Mouse (Mus musculus) ovary, adult 18-20 months (tissue): ENCODE results near the gene Hs2st1.

Source experiments
- DNase-seq: peaks from one replicate; pipeline ENCODE4 v3.0.0; 2022; ENCODE audit warnings: low spot score, mixed read lengths

Gene Hs2st1

GRCm38 (mm10) chr3:144434276-144434675 is 135.7 kb downstream of the Hs2st1 start:
- no peak for DNase-seq

GRCm38 (mm10) chr3:144433039-144433438 is 136.9 kb downstream of the Hs2st1 start:
- DNase-seq: no peak

- DNase-seq: no peak
Measured at GRCm38 (mm10) chr3:144432143-144432577, 137.8 kb downstream of the Hs2st1 start.

GRCm38 (mm10) chr3:144428514-144429431 is 141.2 kb downstream of the Hs2st1 start:
- DNase-seq: no peak

- DNase-seq: no peak
Measured at GRCm38 (mm10) chr3:144425041-144425448, 144.9 kb downstream of the Hs2st1 start.

- DNase-seq: no peak
Measured at GRCm38 (mm10) chr3:144421404-144422180, 148.4 kb downstream of the Hs2st1 start.

- no peak for DNase-seq
Measured at GRCm38 (mm10) chr3:144413821-144414220, 156.2 kb downstream of the Hs2st1 start.

- DNase-seq: no peak
Measured at GRCm38 (mm10) chr3:144412538-144413272, 157.3 kb downstream of the Hs2st1 start.

- no peak for DNase-seq
Measured at GRCm38 (mm10) chr3:144411650-144412278, 158.2 kb downstream of the Hs2st1 start.

- DNase-seq: no peak
Measured at GRCm38 (mm10) chr3:144411051-144411542, 158.9 kb downstream of the Hs2st1 start.

GRCm38 (mm10) chr3:144408953-144409352 is 161.0 kb downstream of the Hs2st1 start:
- DNase-seq: no peak

GRCm38 (mm10) chr3:144405331-144405730 is 164.7 kb downstream of the Hs2st1 start:
- no peak for DNase-seq

GRCm38 (mm10) chr3:144401292-144401691 is 168.7 kb downstream of the Hs2st1 start:
- DNase-seq: no peak

GRCm38 (mm10) chr3:144400870-144401269 is 169.1 kb downstream of the Hs2st1 start:
- no peak for DNase-seq

GRCm38 (mm10) chr3:144400374-144400773 is 169.6 kb downstream of the Hs2st1 start:
- DNase-seq: peak; percentile 10

- DNase-seq: peak; percentile 65
Measured at GRCm38 (mm10) chr3:144399358-144400096, 170.5 kb downstream of the Hs2st1 start.

- DNase-seq: no peak
Measured at GRCm38 (mm10) chr3:144398166-144398565, 171.8 kb downstream of the Hs2st1 start.

- no peak for DNase-seq
Measured at GRCm38 (mm10) chr3:144396478-144396877, 173.5 kb downstream of the Hs2st1 start.

GRCm38 (mm10) chr3:144394454-144394943 is 175.5 kb downstream of the Hs2st1 start:
- no peak for DNase-seq

- no peak for DNase-seq
Measured at GRCm38 (mm10) chr3:144386446-144386845, 183.5 kb downstream of the Hs2st1 start.

- DNase-seq: no peak
Measured at GRCm38 (mm10) chr3:144384648-144385047, 185.3 kb downstream of the Hs2st1 start.
